Mouse (Mus musculus): Measurements from ENCODE around the gene Scap.

- TF ChIP-seq CTCF (IDR thresholded peaks at IDR 0.05; ENCODE audit: low read depth) (no peak), EP300 (optimal IDR thresholded peaks at IDR 0.05) (no peak)
These were observed 38.3 kb upstream of the Scap start for GRCm38 (mm10) chr9:110294786-110295185.

Measured in stomach, postnatal 0 days (tissue).